Mouse (Mus musculus): ENCODE measurements at regions not wholly inside any gene's neighbourhood (a gene's known extent, or its start where the extent isn't known, plus 50 kb on each side); places are given as distances from the start of the nearest gene placed in this dataset.

GRCm38 (mm10) chr1:163190841-163191240, 105.4 kb upstream of the Mroh9 start:
- H3K27ac ChIP-seq (replicated peaks): no peak overlapping the region
- no peak overlapping the region for H3K4me3 ChIP-seq
- no peaks in the 10 kb centered on the region for H3K36me3 ChIP-seq (replicated peaks)
- DNase-seq (ENCODE audit: low spot score): no peak
- H3K9me3 ChIP-seq: no peaks in the 10 kb centered on the region
- WGBS: 62% methylated on average over 2 of the region's 2 CpGs
- H3K4me1 ChIP-seq: peaks cover 12% of the 10 kb centered on the region
- H3K27me3 ChIP-seq (replicated peaks; ENCODE audit: low read depth, poor library complexity, severe bottlenecking): no peaks in the 10 kb centered on the region

- Histone ChIP-seq H3K27me3 (replicated peaks; ENCODE audit: low read depth, poor library complexity, severe bottlenecking) (no peaks in the 10 kb centered on the region), H3K4me1 (peaks cover 25% of the 10 kb centered on the region), H3K27ac (replicated peaks) (no peak overlapping the region), H3K4me3 (no peak overlapping the region), H3K36me3 (replicated peaks) (no peaks in the 10 kb centered on the region), H3K9me3 (no peaks in the 10 kb centered on the region)
- DNase-seq (ENCODE audit: low spot score): no peak
- WGBS: 55% methylated on average over 2 of the region's 2 CpGs
Measured at GRCm38 (mm10) chr1:163181851-163182250, 96.4 kb upstream of the Mroh9 start.

GRCm38 (mm10) chr1:163177011-163177410, 91.5 kb upstream of the Mroh9 start:
- no peaks in the 10 kb centered on the region for H3K9me3 ChIP-seq
- H3K4me3 ChIP-seq: no peak overlapping the region
- 5% methylated on average over 3 of the region's 3 CpGs for WGBS
- DNase-seq (ENCODE audit: low spot score): peak; percentile 63
- peaks cover 6% of the 10 kb centered on the region; the same call in 1 of the 2 replicates for H3K27me3 ChIP-seq (replicated peaks; ENCODE audit: low read depth, poor library complexity, severe bottlenecking)
- no peak overlapping the region for H3K27ac ChIP-seq (replicated peaks)
- H3K4me1 ChIP-seq: peaks cover 28% of the 10 kb centered on the region
- H3K36me3 ChIP-seq (replicated peaks): no peaks in the 10 kb centered on the region

DNA sequence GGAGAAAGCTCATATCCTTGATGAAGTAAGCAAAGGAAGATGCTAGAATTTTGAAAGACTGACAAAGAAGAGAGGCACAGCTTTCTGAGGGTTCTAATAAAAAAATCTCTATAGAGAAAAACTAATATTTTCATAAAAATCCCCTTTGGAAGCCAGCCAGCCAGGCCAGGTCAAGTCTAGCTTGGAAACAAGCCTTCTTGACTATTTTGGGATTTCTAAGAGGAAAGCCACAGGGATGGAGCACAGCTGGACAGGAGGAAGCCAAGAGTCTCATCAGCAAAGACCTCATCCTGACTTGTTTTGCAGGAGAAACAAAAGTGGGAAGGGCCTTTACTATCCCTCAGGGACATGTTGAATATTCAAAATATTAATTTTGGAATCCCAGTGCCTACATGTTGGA, 81.6 kb upstream of the Mroh9 start:
- H3K4me1 ChIP-seq: no peaks in the 10 kb centered on the region
- no peak for DNase-seq (ENCODE audit: low spot score)
- H3K36me3 ChIP-seq (replicated peaks): no peaks in the 10 kb centered on the region
- H3K4me3 ChIP-seq: no peak overlapping the region
- no peak overlapping the region for H3K27ac ChIP-seq (replicated peaks)
- peaks cover 8% of the 10 kb centered on the region for H3K9me3 ChIP-seq
- H3K27me3 ChIP-seq (replicated peaks; ENCODE audit: low read depth, poor library complexity, severe bottlenecking): no peaks in the 10 kb centered on the region

GRCm38 (mm10) chr1:163163636-163164035, 78.2 kb upstream of the Mroh9 start:
- DNase-seq (ENCODE audit: low spot score): no peak
- peaks cover 16% of the 10 kb centered on the region for H3K4me1 ChIP-seq
- H3K36me3 ChIP-seq (replicated peaks): no peaks in the 10 kb centered on the region
- H3K27me3 ChIP-seq (replicated peaks; ENCODE audit: low read depth, poor library complexity, severe bottlenecking): no peaks in the 10 kb centered on the region
- H3K4me3 ChIP-seq: no peak overlapping the region
- no peaks in the 10 kb centered on the region for H3K9me3 ChIP-seq
- no peak overlapping the region for H3K27ac ChIP-seq (replicated peaks)
- WGBS: 40% methylated on average over 2 of the region's 2 CpGs

DNA sequence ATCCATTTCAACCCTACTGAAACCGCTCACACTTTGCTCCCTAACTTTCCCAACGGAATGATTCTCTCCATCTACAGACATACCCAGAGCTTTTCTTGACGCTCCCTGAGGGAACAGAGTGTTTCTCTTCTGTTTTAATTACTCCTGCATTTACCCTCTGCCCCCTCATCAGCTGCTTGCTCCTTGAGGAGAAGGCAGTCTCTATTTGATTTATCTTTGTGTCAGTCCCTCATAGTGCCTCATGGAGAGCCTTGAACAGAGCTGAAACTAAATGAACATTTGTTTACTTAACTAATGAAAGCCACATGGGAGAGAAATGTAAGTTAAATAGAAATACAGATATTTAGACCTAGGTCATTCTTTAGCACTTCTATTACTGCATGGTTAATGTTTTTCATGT, 74.4 kb upstream of the Mroh9 start:
- WGBS: 21% methylated on average over 3 of the region's 3 CpGs
- Histone ChIP-seq H3K36me3 (replicated peaks) (no peaks in the 10 kb centered on the region), H3K9me3 (no peaks in the 10 kb centered on the region), H3K27me3 (replicated peaks; ENCODE audit: low read depth, poor library complexity, severe bottlenecking) (no peaks in the 10 kb centered on the region), H3K27ac (replicated peaks) (peak overlapping the region; percentile 8; the same call in 1 of the 2 replicates), H3K4me1 (peaks cover 33% of the 10 kb centered on the region), H3K4me3 (no peak overlapping the region)
- peak; percentile 56 for DNase-seq (ENCODE audit: low spot score)

DNA sequence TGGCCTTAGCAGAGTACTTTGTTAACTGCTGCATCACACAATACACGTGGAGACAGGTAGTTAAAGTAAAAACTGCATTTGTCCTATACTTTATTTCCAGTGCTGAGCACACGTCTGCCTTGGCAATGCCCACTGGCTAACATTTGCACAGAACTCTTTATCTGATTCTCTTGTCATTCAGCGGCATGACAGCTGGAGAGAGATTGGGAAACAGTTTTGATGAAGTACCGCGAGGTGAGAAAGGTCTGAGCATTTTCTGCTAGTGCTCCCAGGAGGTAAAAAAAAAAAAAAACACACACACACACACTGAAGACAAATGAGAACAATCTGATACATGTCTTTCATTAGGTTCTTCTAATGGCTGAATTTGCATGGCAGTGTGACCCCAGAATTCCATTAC, 73.0 kb upstream of the Mroh9 start:
- H3K27me3 ChIP-seq (replicated peaks; ENCODE audit: low read depth, poor library complexity, severe bottlenecking): no peaks in the 10 kb centered on the region
- no peaks in the 10 kb centered on the region for H3K9me3 ChIP-seq
- H3K36me3 ChIP-seq (replicated peaks): no peaks in the 10 kb centered on the region
- no peak overlapping the region for H3K27ac ChIP-seq (replicated peaks)
- peaks cover 33% of the 10 kb centered on the region for H3K4me1 ChIP-seq
- WGBS: 44% methylated on average over 5 of the region's 5 CpGs
- no peak for DNase-seq (ENCODE audit: low spot score)
- no peak overlapping the region for H3K4me3 ChIP-seq

GRCm38 (mm10) chr1:163150203-163150855, 64.9 kb upstream of the Mroh9 start:
- no peaks in the 10 kb centered on the region for H3K36me3 ChIP-seq (replicated peaks)
- no peak overlapping the region for H3K27ac ChIP-seq (replicated peaks)
- peak; percentile 75 for DNase-seq (ENCODE audit: low spot score)
- peak overlapping the region; percentile 21; the same call in 1 of the 2 replicates for H3K4me3 ChIP-seq
- H3K27me3 ChIP-seq (replicated peaks; ENCODE audit: low read depth, poor library complexity, severe bottlenecking): no peaks in the 10 kb centered on the region
- 38% methylated on average over 13 of the region's 13 CpGs for WGBS
- H3K9me3 ChIP-seq: no peaks in the 10 kb centered on the region
- H3K4me1 ChIP-seq: peaks cover 7% of the 10 kb centered on the region; the same call in 1 of the 2 replicates

DNA sequence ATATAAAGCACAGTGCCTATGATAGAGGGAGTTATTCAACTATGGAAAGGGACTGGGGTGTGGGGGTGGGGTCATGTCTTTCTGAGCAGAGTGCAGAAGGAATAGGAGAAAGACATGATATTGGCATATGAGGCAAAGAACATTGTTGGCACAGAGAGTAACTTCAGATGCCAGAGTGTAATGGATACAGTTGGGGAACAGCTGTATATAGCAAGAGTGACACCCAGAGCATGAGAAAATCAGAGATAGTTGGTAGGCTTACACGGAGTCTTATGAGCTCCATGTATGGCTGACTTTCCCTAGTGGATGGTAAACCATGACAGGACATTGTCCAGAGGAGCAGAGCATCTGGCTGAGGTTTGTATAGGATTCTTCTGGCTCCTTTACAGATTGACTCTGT, 61.2 kb upstream of the Mroh9 start:
- DNase-seq (ENCODE audit: low spot score): no peak
- H3K27ac ChIP-seq (replicated peaks): no peak overlapping the region
- H3K27me3 ChIP-seq (replicated peaks; ENCODE audit: low read depth, poor library complexity, severe bottlenecking): no peaks in the 10 kb centered on the region
- no peaks in the 10 kb centered on the region for H3K36me3 ChIP-seq (replicated peaks)
- 81% methylated on average over 1 of the region's 1 CpGs for WGBS
- H3K4me1 ChIP-seq: no peaks in the 10 kb centered on the region
- H3K9me3 ChIP-seq: no peaks in the 10 kb centered on the region
- no peak overlapping the region for H3K4me3 ChIP-seq

DNA sequence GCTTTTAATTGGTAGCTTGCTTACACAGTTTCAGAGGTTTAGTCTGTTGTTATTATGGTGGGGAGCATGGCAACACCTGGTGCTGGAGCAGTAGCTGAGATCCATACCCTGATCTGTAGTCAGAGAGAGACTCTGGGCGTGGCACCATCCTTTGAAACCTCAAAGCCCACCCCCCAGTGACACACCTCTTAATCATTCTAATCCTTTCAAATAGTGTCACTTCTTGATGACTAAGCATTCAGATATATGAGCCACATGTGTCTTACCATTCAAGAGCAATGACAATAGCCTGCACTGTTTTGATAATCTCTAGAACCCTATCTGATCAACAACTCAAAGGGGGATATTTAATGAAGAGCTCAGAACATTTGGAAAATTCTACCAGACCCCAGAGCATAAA, 57.6 kb upstream of the Mroh9 start:
- no peaks in the 10 kb centered on the region for H3K9me3 ChIP-seq
- no peak overlapping the region for H3K4me3 ChIP-seq
- no peak overlapping the region for H3K27ac ChIP-seq (replicated peaks)
- no peaks in the 10 kb centered on the region for H3K27me3 ChIP-seq (replicated peaks; ENCODE audit: low read depth, poor library complexity, severe bottlenecking)
- no peaks in the 10 kb centered on the region for H3K4me1 ChIP-seq
- DNase-seq (ENCODE audit: low spot score): no peak
- WGBS: 89% methylated on average over 1 of the region's 1 CpGs
- no peaks in the 10 kb centered on the region for H3K36me3 ChIP-seq (replicated peaks)

GRCm38 (mm10) chr1:163141471-163141870, 56.0 kb upstream of the Mroh9 start:
- WGBS: 85% methylated on average over 1 of the region's 1 CpGs
- H3K9me3 ChIP-seq: no peaks in the 10 kb centered on the region
- no peaks in the 10 kb centered on the region for H3K4me1 ChIP-seq
- DNase-seq (ENCODE audit: low spot score): no peak
- H3K4me3 ChIP-seq: no peak overlapping the region
- no peak overlapping the region for H3K27ac ChIP-seq (replicated peaks)
- H3K36me3 ChIP-seq (replicated peaks): no peaks in the 10 kb centered on the region
- no peaks in the 10 kb centered on the region for H3K27me3 ChIP-seq (replicated peaks; ENCODE audit: low read depth, poor library complexity, severe bottlenecking)

GRCm38 (mm10) chr1:163138179-163138578, 52.7 kb upstream of the Mroh9 start:
- no peak for DNase-seq (ENCODE audit: low spot score)
- H3K4me3 ChIP-seq: no peak overlapping the region
- 0 out of 2 replicates have a peak, but pooled peaks cover 6% of the 10 kb centered on the region for H3K27me3 ChIP-seq (replicated peaks; ENCODE audit: low read depth, poor library complexity, severe bottlenecking)
- no peak overlapping the region for H3K27ac ChIP-seq (replicated peaks)
- no peaks in the 10 kb centered on the region for H3K4me1 ChIP-seq
- no peaks in the 10 kb centered on the region for H3K9me3 ChIP-seq
- WGBS: 70% methylated on average over 1 of the region's 1 CpGs
- H3K36me3 ChIP-seq (replicated peaks): no peaks in the 10 kb centered on the region

All from embryonic facial prominence, embryonic 10.5 days (tissue).